Mouse (Mus musculus) retina, postnatal 1 day (tissue): Measurements from ENCODE around the gene Arid3b.

Experiments used
- DNase-seq: peaks from one replicate; pipeline ENCODE4 v3.0.0-alpha.2; 2012

Arid3b gene

GRCm38 (mm10) chr9:57744462-57745091 is 92.0 kb downstream of the Arid3b start:
- peak; percentile 72 for DNase-seq
